Mouse (Mus musculus) ovary, postnatal 10 days (tissue): ENCODE measurements around the gene Hoga1.
"Not testable (repeated sequence)": the region's sequence is repeated elsewhere in the genome, so short reads cannot be mapped to it uniquely, and the experiment has no call there.

Experiments
- DNase-seq: peaks from one replicate; pipeline ENCODE4 v3.0.0; 2022; ENCODE audit warnings: low spot score

Gene Hoga1

GRCm38 (mm10) chr19:42071886-42072608 lies 26.6 kb downstream of the Hoga1 start:
- no peak for DNase-seq

- no peak for DNase-seq
Measured at GRCm38 (mm10) chr19:42072802-42073201, 27.4 kb downstream of the Hoga1 start.

DNA sequence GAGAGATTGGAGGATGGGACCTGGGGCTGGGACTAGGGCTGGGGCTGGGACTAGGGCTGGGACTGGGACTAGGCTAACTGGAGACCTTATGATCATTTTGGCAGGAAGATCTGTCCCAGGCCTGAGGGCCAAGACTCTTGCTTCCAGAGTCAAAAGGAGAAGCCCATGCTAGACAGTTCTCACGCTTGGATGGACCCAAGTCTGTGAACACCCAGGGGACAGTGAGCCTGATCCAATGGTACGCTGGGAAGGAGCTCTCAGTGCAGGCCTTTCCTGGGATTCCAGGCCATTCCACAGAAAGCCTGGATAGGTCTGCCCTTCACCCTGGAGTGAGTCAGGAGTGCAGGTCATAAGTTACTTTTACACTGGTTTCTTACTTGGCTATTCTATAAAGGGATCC lies 29.6 kb downstream of the Hoga1 start:
- no peak for DNase-seq

GRCm38 (mm10) chr19:42075992-42076391 lies 30.6 kb downstream of the Hoga1 start:
- no peak for DNase-seq

DNA sequence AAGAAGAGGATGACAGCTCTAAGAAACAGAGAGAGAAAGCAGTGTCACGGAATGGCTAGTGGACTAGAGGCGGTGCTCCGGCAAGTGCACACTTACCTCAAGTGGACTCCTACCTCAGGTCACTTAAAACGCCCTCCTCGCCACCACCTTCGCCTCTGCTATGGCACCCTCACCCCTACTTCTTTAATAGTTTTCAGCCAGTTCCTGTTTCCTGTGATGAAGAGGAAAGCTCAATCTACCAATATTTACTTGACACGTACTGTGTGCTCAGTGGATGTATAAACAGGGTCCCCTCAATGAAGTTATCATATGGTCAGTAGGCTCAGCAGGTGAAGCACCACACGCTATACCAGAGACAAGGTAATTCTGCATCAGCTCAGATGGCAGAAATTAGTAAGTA lies 33.2 kb downstream of the Hoga1 start:
- no peak for DNase-seq

DNA sequence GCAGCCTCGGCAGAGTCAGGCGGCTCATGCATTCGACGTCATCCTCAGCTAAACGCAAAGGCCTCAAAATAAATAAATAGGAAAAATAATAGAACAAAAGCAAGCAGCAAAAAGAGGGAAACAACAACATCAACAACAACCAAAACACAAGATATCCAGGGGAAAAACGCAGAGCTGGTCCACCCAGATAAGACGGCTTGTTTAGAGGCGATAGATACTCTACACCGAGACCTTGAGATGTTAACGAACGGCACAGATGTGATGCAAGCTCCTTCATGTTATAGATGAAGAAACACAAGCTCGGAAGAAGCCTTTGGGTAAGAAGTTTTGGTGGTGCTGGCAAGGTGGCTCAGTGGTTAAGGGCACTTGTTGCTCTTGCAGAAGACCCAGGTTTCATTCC lies 33.6 kb downstream of the Hoga1 start:
- no peak for DNase-seq

GRCm38 (mm10) chr19:42079950-42080349 lies 34.5 kb downstream of the Hoga1 start:
- no peak for DNase-seq

- no peak for DNase-seq
Measured at GRCm38 (mm10) chr19:42080469-42080868, 35.1 kb downstream of the Hoga1 start.

DNA sequence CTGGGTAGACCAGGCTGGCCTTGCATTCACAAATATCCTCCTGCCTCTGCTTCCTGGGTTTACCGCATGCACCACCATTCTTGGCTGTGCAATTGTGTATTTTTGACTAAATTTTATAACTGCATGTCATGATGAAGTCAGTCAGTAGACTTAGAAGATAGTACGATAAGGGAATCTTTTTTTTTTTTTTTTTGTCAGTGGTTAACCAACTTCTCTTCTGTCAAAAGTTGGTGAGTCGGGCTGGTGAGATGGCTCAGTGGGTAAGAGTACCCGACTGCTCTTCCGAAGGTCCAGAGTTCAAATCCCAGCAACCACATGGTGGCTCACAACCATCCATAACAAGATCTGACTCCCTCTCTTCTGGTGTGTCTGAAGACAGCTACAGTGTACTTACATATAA lies 36.2 kb downstream of the Hoga1 start:
- DNase-seq: not testable (repeated sequence)

DNA sequence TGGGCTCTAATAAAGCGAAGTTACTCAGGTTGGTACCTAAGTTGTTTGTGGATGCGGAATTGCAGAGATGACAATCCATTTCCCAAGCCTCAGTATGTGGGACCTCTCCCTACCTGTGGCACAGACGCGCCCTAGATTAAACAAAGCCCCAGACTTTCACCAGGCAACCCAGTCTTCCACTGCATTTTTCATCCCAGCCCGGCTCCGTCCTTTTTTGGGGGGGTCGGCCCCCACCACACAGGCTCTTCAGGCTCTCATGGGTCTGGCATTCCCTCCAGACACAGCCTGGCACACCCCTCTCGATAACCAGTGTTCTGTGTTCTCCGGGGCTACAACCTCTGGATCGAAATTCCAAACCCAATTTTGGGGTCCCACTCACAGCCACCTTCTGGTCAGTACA lies 40.3 kb downstream of the Hoga1 start:
- no peak for DNase-seq

- DNase-seq: peak; percentile 79
Measured at GRCm38 (mm10) chr19:42086166-42086565, 40.8 kb downstream of the Hoga1 start, which contains the start of gene Morn4. Gene Morn4 (minus strand): TSS chr19:42086357.

- DNase-seq: no peak
Measured at GRCm38 (mm10) chr19:42089103-42089747, 43.8 kb downstream of the Hoga1 start.

- DNase-seq: peak; percentile 89
Measured at GRCm38 (mm10) chr19:42089748-42090595, 44.6 kb downstream of the Hoga1 start, which contains the start of gene Pi4k2a. Gene Pi4k2a (plus strand): TSS chr19:42090470.

- DNase-seq: no peak
Measured at GRCm38 (mm10) chr19:42090637-42091141, 45.3 kb downstream of the Hoga1 start.

DNA sequence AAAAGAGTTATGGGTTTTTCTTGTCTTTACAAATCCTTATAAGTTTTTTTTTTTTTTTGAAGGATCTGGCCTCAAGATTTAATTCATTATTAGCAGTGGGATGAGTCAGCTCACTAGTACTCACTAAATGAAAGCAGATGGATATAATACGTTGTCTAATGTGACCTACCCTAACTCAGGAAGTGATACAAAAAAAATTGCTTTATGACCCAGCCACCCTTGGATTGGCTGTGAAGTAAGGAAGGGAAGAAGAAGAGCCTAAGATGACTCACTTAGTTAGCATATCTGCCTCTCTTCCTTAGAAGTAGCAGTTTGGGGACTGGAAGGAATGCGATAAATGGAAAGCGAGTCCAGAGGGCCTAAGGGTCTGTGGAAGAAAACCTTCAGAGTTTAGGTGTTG lies 54.0 kb downstream of the Hoga1 start:
- DNase-seq: no peak

- DNase-seq: no peak
Measured at GRCm38 (mm10) chr19:42104681-42105080, 59.3 kb downstream of the Hoga1 start.

- no peak for DNase-seq
Measured at GRCm38 (mm10) chr19:42115783-42116335, 70.4 kb downstream of the Hoga1 start.

- no peak for DNase-seq
Measured at GRCm38 (mm10) chr19:42118142-42118541, 72.7 kb downstream of the Hoga1 start.

DNA sequence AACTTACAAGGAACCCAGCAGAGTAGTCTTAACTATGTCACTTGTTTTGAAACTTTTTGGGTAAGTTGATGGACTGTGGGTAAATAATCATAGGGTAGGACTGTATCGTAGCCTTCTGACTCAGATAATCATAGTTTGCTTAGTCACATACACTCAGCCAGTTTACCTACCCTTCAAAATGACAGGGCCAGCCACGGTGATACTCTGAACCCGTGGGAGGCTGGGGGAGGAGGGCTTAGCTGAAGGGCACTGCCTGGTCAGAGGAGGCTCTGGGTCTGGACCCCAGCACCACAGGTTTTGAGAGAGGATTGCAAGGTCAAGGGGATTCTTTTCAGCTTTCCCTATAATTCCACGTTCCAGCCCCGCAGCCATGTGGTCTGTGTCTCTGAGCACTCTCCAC lies 73.2 kb downstream of the Hoga1 start:
- no peak for DNase-seq

- DNase-seq: no peak
Measured at GRCm38 (mm10) chr19:42120451-42120850, 75.0 kb downstream of the Hoga1 start.
